Mouse (Mus musculus): ENCODE data around the gene Wdr74. TPM values are rescaled to one million over a fixed set of nuclear protein-coding genes. Genes with fewer than 3 reads are reported as not detected.

Gene Wdr74
- polyA plus RNA-seq, 1 experiment from 2014 or later: 88.5 TPM

DNA sequence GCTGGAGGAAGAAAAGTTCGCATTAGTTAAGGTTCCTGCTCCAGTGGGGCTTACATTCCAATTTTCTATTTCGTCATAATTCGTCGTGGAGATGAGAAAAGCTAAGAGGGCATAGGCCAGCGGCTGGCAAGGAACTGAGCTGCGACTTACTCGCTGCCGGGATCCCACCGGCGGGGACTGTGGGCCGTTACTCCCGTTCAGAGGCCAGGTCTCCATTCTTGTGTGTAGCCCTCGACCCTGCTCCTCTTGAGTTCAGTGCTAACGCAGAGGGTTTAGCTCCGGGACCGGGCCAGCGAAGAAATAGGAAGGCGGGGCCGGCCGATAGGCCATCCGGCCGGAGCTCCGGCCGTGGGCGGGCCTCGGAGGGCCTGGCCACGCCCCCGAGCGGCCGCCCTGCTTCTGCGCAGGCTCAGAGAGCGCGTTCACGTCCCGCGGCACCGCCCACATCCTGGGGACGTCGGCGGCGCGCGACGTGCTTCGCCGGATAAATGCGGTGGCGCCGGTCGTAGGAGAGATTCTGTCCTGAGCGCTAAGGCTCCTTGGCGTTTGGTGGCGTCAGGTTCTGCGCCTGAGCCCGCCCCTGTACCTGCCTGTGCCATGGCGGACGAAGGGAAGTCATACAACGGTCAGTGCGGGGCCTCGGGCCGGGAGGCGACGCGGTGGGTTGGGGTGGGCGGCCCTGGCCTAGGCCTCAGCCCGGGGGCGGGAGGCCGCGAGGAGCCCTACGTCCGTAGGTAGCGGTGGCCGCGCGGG, 21.2 kb downstream of the Wdr74 start, which contains the start of gene Nxf1:
Gene Nxf1, plus strand, starts transcription at position 439 of the 753 bp plus-strand sequence.
- peaks cover 32% of the 10 kb centered on the region for H3K36me3 ChIP-seq
- under 1% methylated on average over 75 of the region's 75 CpGs for WGBS
- ATAC-seq (ENCODE audit: insufficient number of reproducible peaks, insufficient read depth, low FRiP score, low TSS enrichment): peak; percentile 82

GRCm38 (mm10) chr19:8757471-8757998, 21.9 kb downstream of the Wdr74 start:
- Histone ChIP-seq H3K36me3 (peaks cover 31% of the 10 kb centered on the region), H3K27me3 (no peaks in the 10 kb centered on the region), H3K9me3 (no peaks in the 10 kb centered on the region), H3K4me3 (peak overlapping the region; percentile 100), H3K4me1 (peaks cover 18% of the 10 kb centered on the region), H3K4me2 (replicated peaks) (peak overlapping the region; percentile 61), H3K27ac (peak overlapping the region; percentile 93), H3K9ac (peak overlapping the region; percentile 99)
- no peak for ATAC-seq (ENCODE audit: insufficient number of reproducible peaks, insufficient read depth, low FRiP score, low TSS enrichment)
- 7% methylated on average over 14 of the region's 14 CpGs for WGBS

More for the DNA sequence above, 21.2 kb downstream of the Wdr74 start, which contains the start of gene Nxf1:
- H3K27me3 ChIP-seq: no peaks in the 10 kb centered on the region
- H3K27ac ChIP-seq: peak within 1 kb of the TSS; percentile 93
- peaks cover 18% of the 10 kb centered on the region for H3K4me1 ChIP-seq
- H3K9ac ChIP-seq: peak within 1 kb of the TSS; percentile 99
- peak within 1 kb of the TSS; percentile 100 for H3K4me3 ChIP-seq
- no peaks in the 10 kb centered on the region for H3K9me3 ChIP-seq
- H3K4me2 ChIP-seq (replicated peaks): peak within 1 kb of the TSS; percentile 61

DNA sequence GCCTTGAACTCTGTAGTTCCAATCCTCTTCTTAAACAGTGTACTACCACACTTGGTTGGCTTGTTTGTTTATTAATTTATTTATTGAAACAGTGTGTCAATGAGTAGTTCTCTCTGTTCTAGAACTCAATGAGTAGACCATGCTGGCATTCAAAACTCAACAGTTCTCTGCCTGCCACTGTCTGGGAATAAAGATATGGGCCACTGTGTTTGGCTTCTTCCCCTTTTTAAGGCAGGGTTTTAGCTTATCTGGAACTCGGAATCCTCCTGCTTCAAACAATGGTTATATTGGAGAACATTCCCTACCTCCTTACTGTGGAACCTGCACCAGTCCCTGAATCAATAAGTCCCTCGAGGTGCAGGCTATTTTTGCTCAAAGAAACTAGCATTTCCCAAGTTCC, 23.3 kb downstream of the Wdr74 start:
- H3K27ac ChIP-seq: no peak overlapping the region
- peaks cover 18% of the 10 kb centered on the region for H3K4me1 ChIP-seq
- 82% methylated on average over 2 of the region's 2 CpGs for WGBS
- ATAC-seq (ENCODE audit: insufficient number of reproducible peaks, insufficient read depth, low FRiP score, low TSS enrichment): no peak
- H3K27me3 ChIP-seq: no peaks in the 10 kb centered on the region
- H3K4me3 ChIP-seq: no peak overlapping the region
- H3K4me2 ChIP-seq (replicated peaks): no peak overlapping the region
- no peak overlapping the region for H3K9ac ChIP-seq
- H3K9me3 ChIP-seq: no peaks in the 10 kb centered on the region
- H3K36me3 ChIP-seq: peaks cover 37% of the 10 kb centered on the region

GRCm38 (mm10) chr19:8760757-8761156, 25.1 kb downstream of the Wdr74 start:
- H3K27ac ChIP-seq: no peak overlapping the region
- H3K9me3 ChIP-seq: peaks cover 7% of the 10 kb centered on the region; the same call in 1 of the 2 replicates
- ATAC-seq (ENCODE audit: insufficient number of reproducible peaks, insufficient read depth, low FRiP score, low TSS enrichment): no peak
- H3K36me3 ChIP-seq: peaks cover 39% of the 10 kb centered on the region
- H3K4me3 ChIP-seq: no peak overlapping the region
- no peak overlapping the region for H3K9ac ChIP-seq
- H3K27me3 ChIP-seq: no peaks in the 10 kb centered on the region
- peaks cover 15% of the 10 kb centered on the region for H3K4me1 ChIP-seq
- no peak overlapping the region for H3K4me2 ChIP-seq (replicated peaks)
- WGBS: 82% methylated on average over 2 of the region's 2 CpGs

DNA sequence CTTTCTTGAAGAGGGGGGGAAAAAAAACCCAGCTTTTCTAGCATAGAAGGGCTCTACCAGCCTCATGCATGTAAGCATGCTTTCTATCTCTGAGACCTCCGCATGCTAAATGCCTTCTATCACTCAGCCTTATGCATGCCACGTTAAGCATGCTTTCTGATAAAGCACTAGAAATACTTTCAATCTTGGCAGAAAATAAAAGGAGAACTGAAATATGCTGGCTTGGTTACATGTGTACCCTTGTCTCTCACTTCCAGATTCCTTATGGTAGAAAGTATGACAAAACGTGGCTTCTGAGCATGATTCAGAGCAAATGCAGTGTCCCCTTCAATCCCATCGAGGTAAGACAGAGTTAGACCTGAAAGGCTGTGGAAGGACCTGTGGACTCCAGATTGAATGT, 27.6 kb downstream of the Wdr74 start:
- ATAC-seq (ENCODE audit: insufficient number of reproducible peaks, insufficient read depth, low FRiP score, low TSS enrichment): no peak
- no peaks in the 10 kb centered on the region for H3K27me3 ChIP-seq
- H3K9ac ChIP-seq: no peak overlapping the region
- peaks cover 7% of the 10 kb centered on the region for H3K4me1 ChIP-seq
- H3K27ac ChIP-seq: no peak overlapping the region
- no peak overlapping the region for H3K4me3 ChIP-seq
- H3K9me3 ChIP-seq: peaks cover 7% of the 10 kb centered on the region; the same call in 1 of the 2 replicates
- H3K4me2 ChIP-seq (replicated peaks): no peak overlapping the region
- peaks cover 64% of the 10 kb centered on the region for H3K36me3 ChIP-seq
- 90% methylated on average over 4 of the region's 4 CpGs for WGBS

DNA sequence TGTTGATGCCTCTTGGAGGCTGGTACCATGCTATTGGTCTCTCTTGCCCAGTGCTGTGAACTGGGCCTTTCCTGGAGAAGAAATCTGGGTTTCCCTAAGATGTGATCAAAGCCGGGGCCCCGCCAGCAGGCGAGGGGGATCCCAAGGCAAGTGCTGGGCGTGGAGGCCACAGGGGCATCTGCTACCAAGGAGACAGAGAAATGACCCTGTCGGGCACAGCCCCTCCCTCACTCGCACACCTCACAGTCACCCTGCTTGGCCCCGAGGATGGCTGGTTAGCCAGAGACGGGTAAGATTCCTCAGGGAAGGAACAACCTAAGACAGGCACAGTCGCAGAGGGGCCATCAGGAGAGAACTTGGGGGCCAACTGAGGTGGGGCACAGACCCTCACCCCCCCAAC, 29.9 kb downstream of the Wdr74 start:
- Histone ChIP-seq H3K9ac (no peak overlapping the region), H3K4me1 (0 out of 2 replicates have a peak, but pooled peaks cover 4% of the 10 kb centered on the region), H3K4me2 (replicated peaks) (no peak overlapping the region), H3K27ac (no peak overlapping the region), H3K9me3 (peaks cover 7% of the 10 kb centered on the region; the same call in 1 of the 2 replicates), H3K27me3 (no peaks in the 10 kb centered on the region), H3K4me3 (no peak overlapping the region), H3K36me3 (peaks cover 82% of the 10 kb centered on the region)
- no peak for ATAC-seq (ENCODE audit: insufficient number of reproducible peaks, insufficient read depth, low FRiP score, low TSS enrichment)
- 95% methylated on average over 9 of the region's 9 CpGs for WGBS

GRCm38 (mm10) chr19:8770567-8771270, 35.1 kb downstream of the Wdr74 start, which contains the start of gene Tmem223:
Tmem223 (plus strand) TSS chr19:8770996.
- peaks cover 59% of the 10 kb centered on the region for H3K36me3 ChIP-seq
- H3K27ac ChIP-seq: peak within 1 kb of the TSS; percentile 90
- H3K9ac ChIP-seq: peak within 1 kb of the TSS; percentile 90
- WGBS: 23% methylated on average over 29 of the region's 29 CpGs
- ATAC-seq (ENCODE audit: insufficient number of reproducible peaks, insufficient read depth, low FRiP score, low TSS enrichment): 0 out of 2 replicates have a peak, but pooled peaks have one; percentile 24
- peaks cover 29% of the 10 kb centered on the region for H3K4me1 ChIP-seq
- H3K9me3 ChIP-seq: no peaks in the 10 kb centered on the region
- no peaks in the 10 kb centered on the region for H3K27me3 ChIP-seq
- H3K4me2 ChIP-seq (replicated peaks): peak within 1 kb of the TSS; percentile 73
- peak within 1 kb of the TSS; percentile 81 for H3K4me3 ChIP-seq

- H3K4me1 ChIP-seq: peaks cover 31% of the 10 kb centered on the region
- H3K4me3 ChIP-seq: peak overlapping the region; percentile 78
- H3K9ac ChIP-seq: no peak overlapping the region
- peaks cover 40% of the 10 kb centered on the region for H3K36me3 ChIP-seq
- no peaks in the 10 kb centered on the region for H3K9me3 ChIP-seq
- 80% methylated on average over 5 of the region's 5 CpGs for WGBS
- H3K27ac ChIP-seq: peak overlapping the region; percentile 99
- no peak for ATAC-seq (ENCODE audit: insufficient number of reproducible peaks, insufficient read depth, low FRiP score, low TSS enrichment)
- H3K27me3 ChIP-seq: no peaks in the 10 kb centered on the region
- H3K4me2 ChIP-seq (replicated peaks): peak overlapping the region; percentile 95
Measured at GRCm38 (mm10) chr19:8772996-8773395, 37.4 kb downstream of the Wdr74 start.

DNA sequence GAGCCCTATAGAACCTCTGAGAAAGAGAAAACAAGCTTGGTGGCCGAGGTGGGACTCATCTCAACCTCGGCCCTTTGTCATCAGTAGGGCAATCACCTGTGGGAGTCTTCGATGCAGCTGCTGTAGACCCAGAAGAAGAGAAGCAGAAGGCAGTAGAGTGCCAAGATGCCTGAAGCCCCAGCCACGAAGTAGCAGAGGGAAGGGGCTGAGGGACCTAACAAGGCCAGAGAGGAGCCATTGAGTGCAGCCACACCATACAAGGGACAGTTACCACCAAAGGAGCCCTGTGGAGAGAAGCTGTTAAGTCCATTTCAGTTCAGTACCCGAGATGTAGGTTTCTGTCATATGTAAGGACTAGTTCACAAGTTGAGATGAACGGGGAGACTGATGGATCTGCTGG, 37.8 kb downstream of the Wdr74 start:
- peaks cover 31% of the 10 kb centered on the region for H3K4me1 ChIP-seq
- peak overlapping the region; percentile 95 for H3K4me2 ChIP-seq (replicated peaks)
- peak overlapping the region; percentile 78 for H3K4me3 ChIP-seq
- H3K27ac ChIP-seq: peak overlapping the region; percentile 99
- H3K36me3 ChIP-seq: peaks cover 40% of the 10 kb centered on the region
- H3K27me3 ChIP-seq: no peaks in the 10 kb centered on the region
- H3K9ac ChIP-seq: peak overlapping the region; percentile 96
- 60% methylated on average over 6 of the region's 6 CpGs for WGBS
- H3K9me3 ChIP-seq: no peaks in the 10 kb centered on the region
- ATAC-seq (ENCODE audit: insufficient number of reproducible peaks, insufficient read depth, low FRiP score, low TSS enrichment): no peak

DNA sequence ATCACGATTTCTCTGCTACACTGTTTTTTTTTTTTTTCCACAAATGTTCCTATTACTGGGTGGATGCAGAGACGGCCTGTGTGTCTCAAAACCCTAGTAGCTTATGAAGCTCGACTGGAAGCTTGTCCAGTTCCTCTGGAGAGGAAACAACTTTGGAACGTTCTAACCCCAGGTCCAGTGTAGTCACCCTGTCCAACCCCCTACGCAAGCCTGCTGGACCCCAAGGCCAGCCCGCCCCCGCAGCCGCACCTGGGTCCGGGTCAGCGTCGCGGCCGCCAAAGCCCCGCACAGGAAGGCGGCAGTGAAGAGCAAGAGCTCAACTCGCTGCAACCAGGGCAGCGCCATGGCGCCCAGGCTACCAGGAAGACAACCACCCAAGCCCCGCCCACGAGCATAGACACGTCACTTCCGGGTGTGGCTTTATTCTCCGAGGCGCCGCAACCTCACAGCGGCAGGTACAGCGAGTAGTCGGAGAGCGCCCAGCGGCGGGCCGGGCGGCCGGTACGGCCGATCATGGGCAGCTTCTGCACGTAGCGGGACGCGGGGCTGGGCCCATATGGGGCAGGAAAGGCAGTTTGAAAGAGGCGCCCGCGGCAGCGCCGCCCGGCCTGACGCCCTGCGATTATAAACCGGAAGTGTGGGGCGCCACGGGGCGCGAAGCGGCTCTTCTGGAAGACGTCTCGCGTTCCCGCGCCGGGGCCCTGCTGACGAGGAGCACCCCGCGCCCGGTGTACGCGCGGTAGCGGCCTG, 38.6 kb downstream of the Wdr74 start, which contains the start of gene Tmem179b:
Gene Tmem179b, minus strand, starts transcription at position 382 of the 750 bp plus-strand sequence.
- peak; percentile 81 for ATAC-seq (ENCODE audit: insufficient number of reproducible peaks, insufficient read depth, low FRiP score, low TSS enrichment)
- Histone ChIP-seq H3K27me3 (no peaks in the 10 kb centered on the region), H3K9me3 (no peaks in the 10 kb centered on the region), H3K27ac (peak within 1 kb of the TSS; percentile 99), H3K9ac (peak within 1 kb of the TSS; percentile 96), H3K4me2 (replicated peaks) (peak within 1 kb of the TSS; percentile 95), H3K4me1 (peaks cover 31% of the 10 kb centered on the region), H3K4me3 (peak within 1 kb of the TSS; percentile 78), H3K36me3 (peaks cover 34% of the 10 kb centered on the region)
- WGBS: under 1% methylated on average over 67 of the region's 68 CpGs

DNA sequence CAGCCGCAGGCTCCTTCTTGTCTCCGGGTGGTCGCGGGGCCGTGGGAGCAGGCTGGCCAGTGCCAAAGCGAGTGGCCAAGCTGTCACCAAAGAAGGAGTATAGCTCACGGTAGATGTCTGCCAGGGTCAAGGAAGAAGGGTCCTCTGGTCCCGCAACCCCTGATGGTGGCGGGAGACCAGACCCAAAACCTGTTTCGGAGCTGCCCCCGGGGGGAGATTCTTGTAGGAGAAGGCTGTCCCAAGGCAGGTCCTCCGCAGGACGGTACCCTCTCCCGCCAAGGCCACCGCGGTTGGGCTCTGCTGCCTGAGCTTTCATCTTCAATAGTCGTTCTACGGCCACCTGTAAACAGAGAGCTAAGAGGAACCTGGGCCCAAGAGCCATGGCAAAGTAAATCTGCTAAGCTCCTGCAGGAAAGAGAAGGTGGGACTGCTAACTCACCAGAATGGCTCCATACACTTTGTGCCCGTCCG, 39.4 kb downstream of the Wdr74 start:
- Histone ChIP-seq H3K27me3 (no peaks in the 10 kb centered on the region), H3K4me3 (peak overlapping the region; percentile 78), H3K4me2 (replicated peaks) (peak overlapping the region; percentile 95), H3K9ac (peak overlapping the region; percentile 96), H3K36me3 (peaks cover 33% of the 10 kb centered on the region), H3K9me3 (no peaks in the 10 kb centered on the region), H3K27ac (peak overlapping the region; percentile 99), H3K4me1 (peaks cover 31% of the 10 kb centered on the region)
- peak; percentile 10; the same call in 1 of the 2 replicates for ATAC-seq (ENCODE audit: insufficient number of reproducible peaks, insufficient read depth, low FRiP score, low TSS enrichment)
- 5% methylated on average over 20 of the region's 20 CpGs for WGBS
